Mouse (Mus musculus) CH12.LX (cell line): ENCODE results near the gene Abca2. TPM values are rescaled to one million over a fixed set of nuclear protein-coding genes. Genes with fewer than 3 reads are reported as not detected.

Experiments used
- DNase-seq: peaks from one replicate; pipeline ENCODE4 v3.0.0-alpha.2; 2013; ENCODE audit errors: extremely low read depth
- H3K27ac ChIP-seq: 2 replicates; pipeline ENCODE4 v1.5.1; 2012; ENCODE audit warnings: low read depth, mild to moderate bottlenecking, control low read depth, moderate library complexity; ENCODE audit not compliant: insufficient read depth
- H3K27me3 ChIP-seq: replicated peaks from 2 replicates; pipeline ENCODE3; 2012; ENCODE audit warnings: inconsistent platforms
- H3K36me3 ChIP-seq, 2 experiments: replicated peaks in 1 of 2; 2 replicates each; pipeline versions ENCODE3 to v1.6.1; 2012; ENCODE audit warnings: inconsistent platforms in 1 of 2, low read length in 1 of 2, mild to moderate bottlenecking in 1 of 2, mixed read lengths in 1 of 2, moderate library complexity in 1 of 2; ENCODE audit not compliant: control insufficient read depth in 1 of 2, insufficient read depth in 1 of 2
- H3K4me1 ChIP-seq, 2 experiments: 2 replicates each; pipeline ENCODE4 v1.6.1; 2012; ENCODE audit warnings: inconsistent platforms in 1 of 2, moderate library complexity in 1 of 2; ENCODE audit not compliant: insufficient read depth in 2 of 2, control insufficient read depth in 1 of 2
- H3K4me2 ChIP-seq: 2 replicates; pipeline ENCODE4 v1.6.1; 2012; ENCODE audit warnings: low read depth, mild to moderate bottlenecking, control low read depth; ENCODE audit not compliant: poor library complexity, insufficient read depth, severe bottlenecking
- H3K4me3 ChIP-seq, 3 experiments: fragments of 150-350 bp in 1 of 3; sonication (generic) in 1 of 3; replicated peaks in 1 of 3; 2 replicates each; pipeline versions ENCODE3 to v1.5.1; 2011 to 2012; ENCODE audit warnings: low read depth in 2 of 3, low read length in 2 of 3, mild to moderate bottlenecking in 2 of 3, moderate library complexity in 2 of 3, control low read depth in 1 of 3, improper control_type of control experiment in 1 of 3, inconsistent platforms in 1 of 3, mixed read lengths in 1 of 3; ENCODE audit not compliant: poor library complexity in 1 of 3
- H3K79me2 ChIP-seq: replicated peaks from 2 replicates; pipeline ENCODE4 v1.6.1; 2012; ENCODE audit warnings: mild to moderate bottlenecking, moderate library complexity; ENCODE audit not compliant: control insufficient read depth, poor library complexity, insufficient read depth, severe bottlenecking; ENCODE audit errors: extremely low read depth
- H3K9ac ChIP-seq: 2 replicates; pipeline ENCODE4 v1.6.1; 2012; ENCODE audit warnings: low read depth, mild to moderate bottlenecking, control low read depth, moderate library complexity; ENCODE audit not compliant: insufficient read depth
- H3K9me3 ChIP-seq: replicated peaks from 2 replicates; pipeline ENCODE3; 2012; ENCODE audit warnings: low read length, inconsistent platforms, mixed read lengths
- BHLHE40 ChIP-seq: IDR thresholded peaks from 2 replicates; pipeline ENCODE4 v1.6.1; 2011; ENCODE audit warnings: mild to moderate bottlenecking, low read depth, low read length, improper control_type of control experiment
- E2F4 ChIP-seq: IDR thresholded peaks from 2 replicates; pipeline ENCODE4 v1.6.1; 2011; ENCODE audit warnings: low read depth, low read length, improper control_type of control experiment; ENCODE audit not compliant: insufficient replicate concordance
- ELF1 ChIP-seq: IDR thresholded peaks from 2 replicates; pipeline ENCODE4 v1.6.1; 2014; ENCODE audit warnings: low read depth, mild to moderate bottlenecking, inconsistent platforms, low read length, improper control_type of control experiment
- EP300 ChIP-seq: IDR thresholded peaks from 2 replicates; pipeline ENCODE4 v1.6.1; 2011; ENCODE audit warnings: low read length, improper control_type of control experiment
- IRF4 ChIP-seq: IDR thresholded peaks from 2 replicates; pipeline ENCODE4 v1.6.1; 2014; ENCODE audit warnings: low read depth, mild to moderate bottlenecking, inconsistent platforms, low read length, improper control_type of control experiment
- MAZ ChIP-seq: IDR thresholded peaks from 2 replicates; pipeline ENCODE4 v1.6.1; 2012; ENCODE audit warnings: low read depth, mild to moderate bottlenecking, inconsistent platforms, low read length, improper control_type of control experiment, moderate library complexity
- MEF2A ChIP-seq: IDR thresholded peaks from 2 replicates; pipeline ENCODE4 v1.6.1; 2014; ENCODE audit warnings: low read depth, mild to moderate bottlenecking, inconsistent platforms, low read length, improper control_type of control experiment, borderline replicate concordance
- MXI1 ChIP-seq: IDR thresholded peaks from 2 replicates; pipeline ENCODE4 v1.6.1; 2011; ENCODE audit warnings: mild to moderate bottlenecking, low read depth, low read length, improper control_type of control experiment
- POLR2A ChIP-seq: IDR thresholded peaks from 2 replicates; pipeline ENCODE4 v1.6.1; 2011; ENCODE audit warnings: low read depth, mild to moderate bottlenecking, improper control_type of control experiment, low read length
- SIN3A ChIP-seq: IDR thresholded peaks from 2 replicates; pipeline ENCODE4 v1.6.1; 2012; ENCODE audit warnings: low read length, improper control_type of control experiment, inconsistent platforms
- SMC3 ChIP-seq: IDR thresholded peaks from 2 replicates; pipeline ENCODE4 v1.6.1; 2011; ENCODE audit warnings: low read depth, low read length, improper control_type of control experiment
- TBP ChIP-seq: conservative IDR thresholded peaks from 2 replicates; pipeline ENCODE4 v1.6.1; 2011; ENCODE audit warnings: low read depth, low read length, improper control_type of control experiment
- TCF12 ChIP-seq: IDR thresholded peaks from 2 replicates; pipeline ENCODE4 v1.6.1; 2014; ENCODE audit warnings: low read depth, mild to moderate bottlenecking, inconsistent platforms, low read length, improper control_type of control experiment
- ZC3H11A ChIP-seq: IDR thresholded peaks from 2 replicates; pipeline ENCODE4 v1.6.1; 2012; ENCODE audit warnings: low read depth, mild to moderate bottlenecking, inconsistent platforms, low read length, improper control_type of control experiment
- dilution Hi-C: fragments of 300-500 bp; cut with MboI; formaldehyde crosslinking; loops from 2 replicates; pipeline ENCODE4 v1.14.3; 2020; ENCODE audit warnings: low sequenced_read_pairs; ENCODE audit not compliant: extremely low pct_unique_long_range_greater_than_20kb, extremely low pct_ligation_motif_present
- in situ Hi-C: fragments of 300-500 bp; cut with MboI; formaldehyde crosslinking; loops from 3 replicates; pipeline ENCODE4 v1.14.3; 2019; ENCODE audit warnings: low sequenced_read_pairs, low pct_ligation_motif_present, low pct_unique_long_range_greater_than_20kb, mixed read lengths
- polyA plus RNA-seq: library from polyadenylated mRNA; unstranded; fragments of >175 nt; gene quantifications from 2 replicates; pipeline ENCODE4 v1.2.1, GENCODE M21; 2012; ENCODE audit warnings: low read depth; ENCODE audit not compliant: insufficient read length
- total RNA-seq, 2 experiments: library from RNA; depleted of rRNA; stranded (reverse); fragments of 300-350 nt in 1 of 2; fragments of >200 nt in 1 of 2; gene quantifications; 2 replicates each; pipeline ENCODE4 v1.2.3; 2012 to 2014

The Abca2 gene
- total and polyA plus RNA-seq, 3 experiments = 5.0 to 23.4 (median 13.0) TPM

GRCm38 (mm10) chr2:25460551-25461309 lies 32.2 kb downstream of the Abca2 start, which contains the start of gene Paxx (continued):
- no peak for TF ChIP-seq IRF4
- peak; percentile 44; the same call in 1 of the 2 replicates for TF ChIP-seq TCF12
- TF ChIP-seq MAZ = 0 out of 2 replicates have a peak, but pooled peaks have one; percentile 32
- peak; percentile 87 for TF ChIP-seq POLR2A

- Histone ChIP-seq H3K9me3 (no peaks in the 10 kb centered on the region), H3K36me3 (peaks cover 11 to 25% of the 10 kb centered on the region in 2 experiments), H3K27ac (peak overlapping the region; percentile 35), H3K9ac (no peak overlapping the region), H3K4me1 (peaks cover 33 to 50% of the 10 kb centered on the region in 2 experiments), H3K4me3 (peak overlapping the region in 1 of 3 experiments; percentile 18), H3K4me2 (peak overlapping the region; percentile 8; the same call in 1 of the 2 replicates), H3K27me3 (no peaks in the 10 kb centered on the region), H3K79me2 (peaks cover 2% of the 10 kb centered on the region; the same call in 1 of the 2 replicates)
- in situ Hi-C loops = no loop called here
- dilution Hi-C loops = no loop called here
- TF ChIP-seq SMC3 (no peak), TBP (no peak), MEF2A (no peak), SIN3A (no peak), EP300 (no peak), ELF1 (no peak)
- DNase-seq = no peak
Observed at GRCm38 (mm10) chr2:25461407-25461806, 32.9 kb downstream of the Abca2 start.

- Histone ChIP-seq H3K27me3 (no peaks in the 10 kb centered on the region), H3K4me2 (no peak overlapping the region), H3K4me3 (no peak overlapping the region), H3K36me3 (peaks cover under 1 to 9% of the 10 kb centered on the region in 2 experiments), H3K9ac (no peak overlapping the region), H3K9me3 (no peaks in the 10 kb centered on the region), H3K79me2 (peaks cover 2% of the 10 kb centered on the region; the same call in 1 of the 2 replicates), H3K27ac (no peak overlapping the region), H3K4me1 (peaks cover 33 to 70% of the 10 kb centered on the region in 2 experiments)
- DNase-seq = no peak
- dilution Hi-C loops (no loop called here), in situ Hi-C loops (no loop called here)
- TF ChIP-seq IRF4 (no peak), E2F4 (no peak), ZC3H11A (no peak), MXI1 (no peak), BHLHE40 (no peak)
Observed at GRCm38 (mm10) chr2:25463630-25464029, 35.1 kb downstream of the Abca2 start.
